Mouse (Mus musculus) liver, embryonic 14.5 days (tissue): Measurements from ENCODE around the gene Olfr112.

Experiments
- CTCF ChIP-seq: IDR thresholded peaks from 2 replicates; pipeline ENCODE4 v1.5.1; 2016; ENCODE audit warnings: antibody characterized with exemption, low read depth, control low read depth
- EP300 ChIP-seq: IDR thresholded peaks from 2 replicates; pipeline ENCODE4 v1.6.1; 2016; ENCODE audit warnings: antibody characterized with exemption, low read depth

GRCm38 (mm10) chr17:37569351-37569750 lies at the start of gene Olfr112:
- TF ChIP-seq CTCF: no peak
- no peak for TF ChIP-seq EP300
